Mouse (Mus musculus) lung, embryonic 14.5 days (tissue): ENCODE measurements at regions not wholly inside any gene's neighbourhood (a gene's known extent, or its start where the extent isn't known, plus 50 kb on each side); places are given as distances from the start of the nearest gene placed in this dataset.

ENCODE experiments used
- ATAC-seq: fragments of 200-750 bp; cut with Nextera tagmentation; 2 replicates; pipeline ENCODE4 v1.8.0; 2017; ENCODE audit warnings: mild to moderate bottlenecking, moderate TSS enrichment, moderate library complexity; ENCODE audit not compliant: insufficient read depth
- DNase-seq: peaks from one replicate; pipeline ENCODE4 v3.0.0-alpha.2; 2015
- H3K27ac ChIP-seq: fragments of 300-500 bp; sonication (generic); 2 replicates; pipeline ENCODE4 v1.5.1; 2014; ENCODE audit warnings: low read depth, mild to moderate bottlenecking, moderate library complexity
- H3K27me3 ChIP-seq: fragments of 300-500 bp; sonication (generic); 2 replicates; pipeline ENCODE4 v1.6.1; 2014; ENCODE audit warnings: low read length, control low read depth; ENCODE audit not compliant: insufficient read depth
- H3K36me3 ChIP-seq: fragments of 300-500 bp; sonication (generic); 2 replicates; pipeline ENCODE4 v1.6.1; 2014; ENCODE audit warnings: control low read depth; ENCODE audit not compliant: insufficient read depth
- H3K4me1 ChIP-seq: fragments of 300-500 bp; sonication (generic); 2 replicates; pipeline ENCODE4 v1.6.1; 2014; ENCODE audit warnings: antibody characterized with exemption, control low read depth; ENCODE audit not compliant: insufficient read depth
- H3K4me2 ChIP-seq: fragments of 300-500 bp; sonication (generic); 2 replicates; pipeline ENCODE4 v1.6.1; 2014; ENCODE audit warnings: mild to moderate bottlenecking
- H3K4me3 ChIP-seq: fragments of 300-500 bp; sonication (generic); 2 replicates; pipeline ENCODE4 v1.5.1; 2014; ENCODE audit warnings: low read depth, low read length
- H3K9ac ChIP-seq: fragments of 300-500 bp; sonication (generic); 2 replicates; pipeline ENCODE4 v1.6.1; 2014
- H3K9me3 ChIP-seq: fragments of 300-500 bp; sonication (generic); 2 replicates; pipeline ENCODE4 v1.6.1; 2016; ENCODE audit warnings: low read depth, low read length, control low read depth
- CTCF ChIP-seq: IDR thresholded peaks from 2 replicates; pipeline ENCODE4 v1.5.1; 2016; ENCODE audit warnings: antibody characterized with exemption, low read depth
- WGBS: fragments of 180-500 bp; shearing (Covaris S2); extraction: QIAGEN DNeasy Blood & Tissue Kit; methylation state at CpG from one replicate; pipeline ENCODE4 v1.1.7; 2014; 5-methylcytosine and 5-hydroxymethylcytosine counted together

DNA sequence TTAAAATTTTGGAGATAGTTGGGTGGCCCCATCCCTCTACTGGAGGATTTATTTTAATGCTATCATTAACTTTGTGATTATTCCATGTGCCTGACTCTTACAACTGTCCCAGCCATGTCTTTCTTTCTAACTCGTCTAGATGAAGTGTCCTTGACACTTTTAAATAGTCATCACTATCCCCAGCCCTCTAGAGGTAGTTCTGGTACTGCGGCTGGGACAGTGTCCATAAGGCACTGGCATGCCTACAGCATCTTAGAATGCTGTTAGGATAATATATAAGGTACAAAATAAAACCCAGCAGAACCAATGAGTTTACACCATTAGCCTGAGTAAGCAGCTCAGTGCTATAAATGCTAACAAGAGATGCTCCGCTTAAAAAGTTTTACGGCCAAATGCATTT lies 813.6 kb downstream of the Sorcs3 start:
- no peaks in the 10 kb centered on the region for H3K27me3 ChIP-seq
- 76% methylated on average over 4 of the region's 4 CpGs for WGBS
- no peak overlapping the region for H3K27ac ChIP-seq
- peak; percentile 40 for DNase-seq
- H3K36me3 ChIP-seq: no peaks in the 10 kb centered on the region
- ATAC-seq: no peak
- no peak overlapping the region for H3K9ac ChIP-seq
- TF ChIP-seq CTCF: peak; percentile 28
- no peaks in the 10 kb centered on the region for H3K4me1 ChIP-seq
- no peak overlapping the region for H3K4me2 ChIP-seq
- H3K4me3 ChIP-seq: no peak overlapping the region
- no peaks in the 10 kb centered on the region for H3K9me3 ChIP-seq
